Mouse (Mus musculus): ENCODE data around the gene Pcx. TPM values are rescaled to one million over a fixed set of nuclear protein-coding genes. Genes with fewer than 3 reads are reported as not detected.
"Not testable (repeated sequence)": the region's sequence is repeated elsewhere in the genome, so short reads cannot be mapped to it uniquely, and the experiment has no call there.

The Pcx gene
- polyA plus RNA-seq, 1 experiment from 2014 or later = 20.7 TPM

DNA sequence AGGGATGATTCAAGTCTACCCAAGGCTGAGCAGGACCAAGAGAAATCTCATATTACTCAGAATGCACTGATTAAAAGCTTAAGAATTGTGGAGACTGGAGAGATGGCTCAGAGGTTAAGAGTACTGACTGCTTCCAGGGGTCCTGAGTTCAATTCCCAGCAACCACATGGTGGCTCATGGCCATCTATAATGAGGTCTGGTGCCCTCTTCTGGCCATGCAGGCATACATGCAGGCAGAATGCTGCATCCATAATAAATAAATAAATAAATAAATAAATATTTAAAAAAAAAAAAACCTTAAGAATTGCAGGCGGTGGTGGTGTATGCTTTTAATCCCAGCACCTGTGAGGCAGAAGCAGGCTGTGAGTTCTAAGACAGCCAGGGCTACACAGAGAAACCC, 63.0 kb downstream of the Pcx start:
- Histone ChIP-seq H3K27ac (no peak overlapping the region), H3K9ac (replicated peaks) (no peak overlapping the region), H3K4me3 (replicated peaks) (no peak overlapping the region), H3K4me2 (replicated peaks) (no peak overlapping the region), H3K4me1 (replicated peaks) (peaks cover 5% of the 10 kb centered on the region; the same call in 1 of the 2 replicates), H3K27me3 (no peaks in the 10 kb centered on the region), H3K9me3 (no peaks in the 10 kb centered on the region), H3K36me3 (no peaks in the 10 kb centered on the region)
- ATAC-seq = no peak
- WGBS = 79% methylated on average over 1 of the region's 1 CpGs

GRCm38 (mm10) chr19:4578799-4579198, 68.5 kb downstream of the Pcx start:
- no peak overlapping the region for H3K4me2 ChIP-seq (replicated peaks)
- no peaks in the 10 kb centered on the region for H3K9me3 ChIP-seq
- H3K9ac ChIP-seq (replicated peaks) = no peak overlapping the region
- H3K36me3 ChIP-seq = no peaks in the 10 kb centered on the region
- no peaks in the 10 kb centered on the region for H3K4me1 ChIP-seq (replicated peaks)
- no peak for ATAC-seq
- WGBS = 83% methylated on average over 2 of the region's 2 CpGs
- no peaks in the 10 kb centered on the region for H3K27me3 ChIP-seq
- H3K27ac ChIP-seq = no peak overlapping the region
- H3K4me3 ChIP-seq (replicated peaks) = no peak overlapping the region

GRCm38 (mm10) chr19:4579296-4579695, 69.0 kb downstream of the Pcx start:
- no peak overlapping the region for H3K9ac ChIP-seq (replicated peaks)
- ATAC-seq = no peak
- no peak overlapping the region for H3K27ac ChIP-seq
- no peaks in the 10 kb centered on the region for H3K36me3 ChIP-seq
- no peak overlapping the region for H3K4me3 ChIP-seq (replicated peaks)
- no peaks in the 10 kb centered on the region for H3K27me3 ChIP-seq
- no peak overlapping the region for H3K4me2 ChIP-seq (replicated peaks)
- WGBS = 90% methylated on average over 5 of the region's 5 CpGs
- H3K9me3 ChIP-seq = no peaks in the 10 kb centered on the region
- no peaks in the 10 kb centered on the region for H3K4me1 ChIP-seq (replicated peaks)

- Histone ChIP-seq H3K4me1 (replicated peaks) (no peaks in the 10 kb centered on the region), H3K27me3 (no peaks in the 10 kb centered on the region), H3K36me3 (no peaks in the 10 kb centered on the region), H3K9ac (replicated peaks) (no peak overlapping the region), H3K4me3 (replicated peaks) (no peak overlapping the region), H3K4me2 (replicated peaks) (no peak overlapping the region), H3K9me3 (no peaks in the 10 kb centered on the region), H3K27ac (no peak overlapping the region)
- 72% methylated on average over 2 of the region's 2 CpGs for WGBS
- ATAC-seq = no peak
Measured at GRCm38 (mm10) chr19:4583856-4584255, 73.6 kb downstream of the Pcx start.

DNA sequence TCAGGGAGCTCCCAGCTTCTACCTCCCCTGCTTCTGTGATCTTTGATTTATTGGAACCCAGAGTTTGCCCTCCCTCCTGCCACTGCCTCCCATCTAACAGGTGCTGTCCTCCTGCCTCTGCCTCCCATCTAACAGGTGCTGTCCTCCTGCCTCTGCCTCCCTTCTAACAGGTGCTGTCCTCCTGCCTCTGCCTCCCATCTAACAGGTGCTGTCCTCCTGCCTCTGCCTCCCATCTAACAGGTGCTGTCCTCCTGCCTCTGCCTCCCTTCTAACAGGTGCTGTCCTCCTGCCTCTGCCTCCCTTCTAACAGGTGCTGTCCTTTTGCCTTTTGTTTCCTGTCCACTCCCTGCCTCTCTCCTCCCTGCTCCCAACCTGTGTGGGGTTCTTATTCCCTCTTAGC, 76.5 kb downstream of the Pcx start:
- ATAC-seq = not testable (repeated sequence)

GRCm38 (mm10) chr19:4587426-4587825, 77.2 kb downstream of the Pcx start:
- Histone ChIP-seq H3K36me3 (no peaks in the 10 kb centered on the region), H3K27ac (no peak overlapping the region), H3K4me2 (replicated peaks) (no peak overlapping the region), H3K4me1 (replicated peaks) (no peaks in the 10 kb centered on the region), H3K9ac (replicated peaks) (0 out of 2 replicates have a peak overlapping the region, but pooled peaks have one; percentile 3), H3K4me3 (replicated peaks) (no peak overlapping the region), H3K9me3 (no peaks in the 10 kb centered on the region), H3K27me3 (no peaks in the 10 kb centered on the region)
- ATAC-seq = no peak
- 80% methylated on average over 2 of the region's 2 CpGs for WGBS

More for the DNA sequence above, 76.5 kb downstream of the Pcx start:
- not testable (repeated sequence) for H3K9me3 ChIP-seq; H3K9ac ChIP-seq (replicated peaks); H3K4me3 ChIP-seq (replicated peaks); H3K36me3 ChIP-seq; H3K27me3 ChIP-seq; H3K27ac ChIP-seq; H3K4me2 ChIP-seq (replicated peaks); H3K4me1 ChIP-seq (replicated peaks)

DNA sequence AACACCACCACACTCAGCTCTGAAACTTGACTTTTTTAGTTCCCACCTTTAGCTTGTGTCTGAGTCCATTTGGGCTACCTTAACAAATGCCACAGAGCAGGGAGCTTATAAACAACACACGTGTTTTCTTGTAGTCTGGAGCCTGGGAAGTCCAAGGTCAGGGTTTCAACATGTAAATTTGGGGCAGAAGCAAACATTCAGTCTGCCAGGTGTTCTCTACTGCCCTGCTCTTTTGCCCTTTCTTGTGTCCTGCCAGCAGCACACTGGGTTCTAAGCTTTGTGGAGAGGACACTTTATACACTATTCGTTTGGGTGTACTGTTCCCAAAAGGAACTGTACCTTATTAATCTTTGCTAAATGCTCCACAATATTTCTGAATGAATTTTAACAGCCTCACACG, 78.2 kb downstream of the Pcx start:
- Histone ChIP-seq H3K36me3 (no peaks in the 10 kb centered on the region), H3K4me3 (replicated peaks) (no peak overlapping the region), H3K27me3 (no peaks in the 10 kb centered on the region), H3K4me1 (replicated peaks) (no peaks in the 10 kb centered on the region), H3K27ac (no peak overlapping the region), H3K4me2 (replicated peaks) (no peak overlapping the region), H3K9ac (replicated peaks) (no peak overlapping the region), H3K9me3 (no peaks in the 10 kb centered on the region)
- no peak for ATAC-seq
- WGBS = 82% methylated on average over 3 of the region's 3 CpGs

GRCm38 (mm10) chr19:4589081-4589480, 78.8 kb downstream of the Pcx start:
- Histone ChIP-seq H3K9ac (replicated peaks) (no peak overlapping the region), H3K36me3 (no peaks in the 10 kb centered on the region), H3K27me3 (no peaks in the 10 kb centered on the region), H3K4me2 (replicated peaks) (no peak overlapping the region), H3K27ac (no peak overlapping the region), H3K4me1 (replicated peaks) (no peaks in the 10 kb centered on the region), H3K9me3 (no peaks in the 10 kb centered on the region), H3K4me3 (replicated peaks) (no peak overlapping the region)
- WGBS = 83% methylated on average over 1 of the region's 1 CpGs
- no peak for ATAC-seq

- H3K4me2 ChIP-seq (replicated peaks) = no peak overlapping the region
- no peaks in the 10 kb centered on the region for H3K9me3 ChIP-seq
- no peaks in the 10 kb centered on the region for H3K27me3 ChIP-seq
- no peak for ATAC-seq
- no peaks in the 10 kb centered on the region for H3K36me3 ChIP-seq
- no peak overlapping the region for H3K9ac ChIP-seq (replicated peaks)
- no peaks in the 10 kb centered on the region for H3K4me1 ChIP-seq (replicated peaks)
- H3K27ac ChIP-seq = no peak overlapping the region
- H3K4me3 ChIP-seq (replicated peaks) = no peak overlapping the region
- WGBS = 88% methylated on average over 3 of the region's 3 CpGs
Measured at GRCm38 (mm10) chr19:4590025-4590424, 79.8 kb downstream of the Pcx start.

DNA sequence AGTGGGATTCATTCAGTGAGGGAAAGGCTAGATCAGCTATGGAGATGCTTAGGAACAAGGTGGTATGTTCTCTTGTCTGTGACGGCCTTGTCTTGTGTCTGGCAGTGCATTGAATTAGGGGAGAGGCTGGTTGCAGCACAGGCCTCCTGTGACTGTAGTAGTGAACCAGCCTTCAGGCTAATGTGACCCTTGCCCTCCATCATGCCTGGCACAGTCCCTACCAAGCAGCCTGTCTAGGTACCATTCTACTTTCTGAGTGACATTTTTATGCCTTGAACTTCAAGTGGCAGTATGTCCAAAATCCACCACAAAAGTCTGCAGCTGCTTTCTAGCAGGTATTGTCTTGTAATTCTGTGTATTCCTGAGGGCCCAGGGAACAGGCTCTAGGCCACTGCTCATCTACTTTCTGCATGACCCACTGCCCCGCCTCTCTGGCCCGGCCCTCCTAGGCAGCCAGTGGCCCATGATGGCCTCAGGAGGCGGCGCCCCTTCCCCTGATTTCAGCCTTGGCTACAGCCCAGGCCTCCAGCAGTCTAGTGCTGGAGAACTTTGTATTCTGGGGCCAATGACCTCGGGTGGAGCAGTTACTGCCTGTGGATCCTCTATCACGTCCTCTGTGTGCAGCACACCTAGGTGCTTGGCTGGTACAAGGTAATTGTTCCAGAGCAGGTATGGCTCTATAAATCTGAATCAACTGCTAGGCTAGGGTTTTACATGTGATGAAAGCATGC, 83.7 kb downstream of the Pcx start:
- Histone ChIP-seq H3K4me3 (replicated peaks) (no peak overlapping the region), H3K4me1 (replicated peaks) (no peaks in the 10 kb centered on the region), H3K9me3 (no peaks in the 10 kb centered on the region), H3K27me3 (no peaks in the 10 kb centered on the region), H3K4me2 (replicated peaks) (no peak overlapping the region), H3K27ac (no peak overlapping the region), H3K9ac (replicated peaks) (no peak overlapping the region), H3K36me3 (no peaks in the 10 kb centered on the region)
- 47% methylated on average over 7 of the region's 7 CpGs for WGBS
- no peak for ATAC-seq

GRCm38 (mm10) chr19:4596071-4596470, 85.8 kb downstream of the Pcx start:
- Histone ChIP-seq H3K36me3 (no peaks in the 10 kb centered on the region), H3K9ac (replicated peaks) (no peak overlapping the region), H3K4me3 (replicated peaks) (no peak overlapping the region), H3K4me2 (replicated peaks) (no peak overlapping the region), H3K4me1 (replicated peaks) (no peaks in the 10 kb centered on the region), H3K27ac (no peak overlapping the region), H3K27me3 (no peaks in the 10 kb centered on the region), H3K9me3 (no peaks in the 10 kb centered on the region)
- ATAC-seq = no peak
- 90% methylated on average over 2 of the region's 2 CpGs for WGBS

DNA sequence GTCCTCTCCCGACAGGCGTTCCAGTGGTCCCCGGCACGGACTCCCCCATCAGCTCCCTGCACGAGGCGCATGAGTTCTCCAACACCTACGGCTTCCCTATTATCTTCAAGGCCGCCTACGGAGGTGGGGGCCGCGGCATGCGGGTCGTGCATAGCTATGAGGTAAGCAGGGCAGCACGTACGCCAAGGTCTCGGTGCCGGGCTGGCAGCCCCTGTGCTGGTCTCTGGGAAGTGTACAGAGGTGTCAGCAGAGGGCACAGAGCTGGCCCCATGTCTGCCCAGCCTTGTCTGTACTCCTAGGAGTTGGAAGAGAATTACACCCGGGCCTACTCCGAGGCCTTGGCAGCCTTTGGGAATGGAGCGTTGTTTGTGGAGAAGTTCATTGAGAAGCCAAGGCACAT, 92.2 kb downstream of the Pcx start:
- H3K4me1 ChIP-seq (replicated peaks) = 0 out of 2 replicates have a peak, but pooled peaks cover 4% of the 10 kb centered on the region
- H3K4me2 ChIP-seq (replicated peaks) = no peak overlapping the region
- WGBS = 89% methylated on average over 20 of the region's 20 CpGs
- H3K9me3 ChIP-seq = no peaks in the 10 kb centered on the region
- ATAC-seq = no peak
- H3K27me3 ChIP-seq = no peaks in the 10 kb centered on the region
- H3K36me3 ChIP-seq = no peaks in the 10 kb centered on the region
- H3K27ac ChIP-seq = no peak overlapping the region
- H3K9ac ChIP-seq (replicated peaks) = no peak overlapping the region
- H3K4me3 ChIP-seq (replicated peaks) = no peak overlapping the region
